Mouse (Mus musculus): Measurements from ENCODE around the gene Pla2g4d. TPM values are rescaled to one million over a fixed set of nuclear protein-coding genes. Genes with fewer than 3 reads are reported as not detected.
"Not testable (repeated sequence)": the region's sequence is repeated elsewhere in the genome, so short reads cannot be mapped to it uniquely, and the experiment has no call there.

The Pla2g4d gene
- polyA plus RNA-seq, 1 experiment from 2014 or later: 0.06 TPM

GRCm38 (mm10) chr2:120252644-120253043, 36.4 kb downstream of the Pla2g4d start:
- no peak overlapping the region for H3K4me3 ChIP-seq
- no peak overlapping the region for H3K27ac ChIP-seq (replicated peaks)
- H3K9me3 ChIP-seq: peaks cover 3% of the 10 kb centered on the region; the same call in 1 of the 2 replicates
- H3K4me2 ChIP-seq: no peak overlapping the region
- 93% methylated on average over 6 of the region's 6 CpGs for WGBS
- no peak overlapping the region for H3K9ac ChIP-seq
- no peaks in the 10 kb centered on the region for H3K4me1 ChIP-seq (replicated peaks)
- ATAC-seq (ENCODE audit: low read depth): no peak
- no peaks in the 10 kb centered on the region for H3K27me3 ChIP-seq
- no peaks in the 10 kb centered on the region for H3K36me3 ChIP-seq

GRCm38 (mm10) chr2:120245421-120246016, 43.5 kb downstream of the Pla2g4d start:
- H3K36me3 ChIP-seq: no peaks in the 10 kb centered on the region
- H3K4me1 ChIP-seq (replicated peaks): peaks cover 10% of the 10 kb centered on the region
- peak overlapping the region; percentile 68 for H3K9ac ChIP-seq
- peaks cover 19% of the 10 kb centered on the region for H3K27me3 ChIP-seq
- peak overlapping the region; percentile 69 for H3K4me2 ChIP-seq
- H3K9me3 ChIP-seq: no peaks in the 10 kb centered on the region
- H3K27ac ChIP-seq (replicated peaks): peak overlapping the region; percentile 68
- ATAC-seq (ENCODE audit: low read depth): peak; percentile 77; the same call in 1 of the 2 replicates
- WGBS: 18% methylated on average over 9 of the region's 9 CpGs
- H3K4me3 ChIP-seq: peak overlapping the region; percentile 47

DNA sequence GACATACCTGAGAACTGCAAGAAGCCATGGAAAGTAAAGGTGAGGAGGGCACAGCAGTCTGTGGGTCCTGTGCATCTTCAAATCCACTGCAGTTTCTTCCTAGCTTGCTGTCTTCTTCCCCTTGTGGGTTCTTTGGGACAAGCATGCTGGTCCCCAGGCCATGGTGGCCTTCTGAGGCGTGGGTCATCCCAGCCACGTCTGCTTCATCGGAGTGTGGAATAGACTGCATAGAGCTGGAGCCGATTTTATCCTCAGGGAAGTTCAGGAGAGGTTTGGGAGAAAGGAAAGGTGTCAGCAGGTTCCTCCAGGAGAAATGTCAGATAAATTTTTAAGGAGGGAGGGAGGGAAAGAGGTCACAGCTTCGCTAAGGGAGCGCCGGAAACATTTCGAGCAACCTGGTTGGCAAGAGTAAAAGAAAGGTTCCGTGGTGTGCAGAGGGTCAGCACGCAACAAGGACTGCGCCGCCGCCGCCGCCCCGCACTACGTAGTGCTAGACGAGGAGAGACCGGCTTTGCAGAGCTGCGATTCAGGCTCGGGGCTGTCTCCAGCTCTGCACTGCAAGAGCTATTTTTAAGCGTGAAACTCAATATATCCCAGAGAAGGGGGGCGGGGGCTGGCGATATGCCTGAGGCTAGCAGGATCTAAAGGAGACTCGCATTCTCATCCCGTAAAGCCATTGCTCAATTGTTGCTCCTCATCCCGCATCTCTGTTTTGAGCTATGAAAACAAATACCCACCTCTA, 44.1 kb downstream of the Pla2g4d start, which contains the start of gene Pla2g4e:
Pla2g4e (minus strand) TSS at position 657 of the 742 bp plus-strand sequence.
- peak within 1 kb of the TSS; percentile 68 for H3K9ac ChIP-seq
- peak within 1 kb of the TSS; percentile 69 for H3K4me2 ChIP-seq
- peak within 1 kb of the TSS; percentile 68 for H3K27ac ChIP-seq (replicated peaks)
- WGBS: 5% methylated on average over 27 of the region's 27 CpGs
- no peaks in the 10 kb centered on the region for H3K9me3 ChIP-seq
- ATAC-seq (ENCODE audit: low read depth): peak; percentile 89
- no peaks in the 10 kb centered on the region for H3K36me3 ChIP-seq
- peaks cover 19% of the 10 kb centered on the region for H3K27me3 ChIP-seq
- peak within 1 kb of the TSS; percentile 47 for H3K4me3 ChIP-seq
- H3K4me1 ChIP-seq (replicated peaks): peaks cover 10% of the 10 kb centered on the region

DNA sequence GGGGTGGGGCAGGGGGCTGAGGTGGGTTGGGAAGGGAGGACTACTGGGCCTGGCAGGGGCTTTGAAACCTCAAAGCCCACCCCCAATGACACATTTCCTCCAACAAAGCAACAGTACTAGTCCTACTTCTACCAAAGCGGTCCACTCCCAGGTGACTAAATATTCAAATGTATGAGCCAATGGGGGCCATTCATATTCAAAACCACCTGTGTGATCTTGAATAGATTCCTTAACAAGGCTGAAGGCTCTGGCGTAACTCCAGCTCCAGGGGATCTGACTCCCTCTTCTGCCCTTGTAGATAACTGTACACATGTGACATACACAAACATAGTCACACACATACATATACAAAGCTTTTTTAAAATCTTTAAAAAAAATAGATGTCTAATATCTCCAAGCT, 45.0 kb downstream of the Pla2g4d start:
- H3K9ac ChIP-seq: no peak overlapping the region
- H3K36me3 ChIP-seq: no peaks in the 10 kb centered on the region
- no peak overlapping the region for H3K27ac ChIP-seq (replicated peaks)
- ATAC-seq (ENCODE audit: low read depth): no peak
- H3K9me3 ChIP-seq: no peaks in the 10 kb centered on the region
- H3K4me1 ChIP-seq (replicated peaks): peaks cover 10% of the 10 kb centered on the region
- peaks cover 19% of the 10 kb centered on the region for H3K27me3 ChIP-seq
- peak overlapping the region; percentile 47; the same call in 1 of the 2 replicates for H3K4me3 ChIP-seq
- WGBS: 76% methylated on average over 2 of the region's 2 CpGs
- peak overlapping the region; percentile 69; the same call in 1 of the 2 replicates for H3K4me2 ChIP-seq

- Histone ChIP-seq H3K27ac (replicated peaks) (no peak overlapping the region), H3K4me1 (replicated peaks) (peaks cover 10% of the 10 kb centered on the region), H3K4me2 (peak overlapping the region; percentile 13; the same call in 1 of the 2 replicates), H3K27me3 (peaks cover 19% of the 10 kb centered on the region), H3K9me3 (no peaks in the 10 kb centered on the region), H3K4me3 (no peak overlapping the region), H3K9ac (no peak overlapping the region), H3K36me3 (no peaks in the 10 kb centered on the region)
- ATAC-seq (ENCODE audit: low read depth): no peak
- WGBS: 81% methylated on average over 5 of the region's 5 CpGs
Measured at GRCm38 (mm10) chr2:120242791-120243467, 46.1 kb downstream of the Pla2g4d start.

- not testable (repeated sequence) for H3K27ac ChIP-seq (replicated peaks); H3K9me3 ChIP-seq; ATAC-seq (ENCODE audit: low read depth); H3K27me3 ChIP-seq; H3K4me2 ChIP-seq; H3K4me1 ChIP-seq (replicated peaks); H3K36me3 ChIP-seq; H3K9ac ChIP-seq; H3K4me3 ChIP-seq
- WGBS: 83% methylated on average over 9 of the region's 9 CpGs
Measured at GRCm38 (mm10) chr2:120238733-120239132, 50.3 kb downstream of the Pla2g4d start.

- Histone ChIP-seq H3K9ac (no peak overlapping the region), H3K4me2 (no peak overlapping the region), H3K4me1 (replicated peaks) (no peaks in the 10 kb centered on the region), H3K27ac (replicated peaks) (no peak overlapping the region), H3K4me3 (no peak overlapping the region), H3K9me3 (no peaks in the 10 kb centered on the region), H3K36me3 (no peaks in the 10 kb centered on the region), H3K27me3 (0 out of 2 replicates have a peak, but pooled peaks cover 1% of the 10 kb centered on the region)
- ATAC-seq (ENCODE audit: low read depth): no peak
- 64% methylated on average over 5 of the region's 5 CpGs for WGBS
Measured at GRCm38 (mm10) chr2:120237784-120238183, 51.2 kb downstream of the Pla2g4d start.

GRCm38 (mm10) chr2:120235947-120236640, 52.9 kb downstream of the Pla2g4d start:
- Histone ChIP-seq H3K4me3 (no peak overlapping the region), H3K4me2 (no peak overlapping the region), H3K36me3 (no peaks in the 10 kb centered on the region), H3K4me1 (replicated peaks) (no peaks in the 10 kb centered on the region), H3K9ac (no peak overlapping the region), H3K27me3 (no peaks in the 10 kb centered on the region), H3K9me3 (no peaks in the 10 kb centered on the region), H3K27ac (replicated peaks) (no peak overlapping the region)
- ATAC-seq (ENCODE audit: low read depth): no peak
- 88% methylated on average over 3 of the region's 3 CpGs for WGBS

GRCm38 (mm10) chr2:120235381-120235780, 53.6 kb downstream of the Pla2g4d start:
- H3K27ac ChIP-seq (replicated peaks): no peak overlapping the region
- WGBS: 66% methylated on average over 3 of the region's 3 CpGs
- H3K27me3 ChIP-seq: no peaks in the 10 kb centered on the region
- ATAC-seq (ENCODE audit: low read depth): no peak
- H3K9ac ChIP-seq: no peak overlapping the region
- H3K4me1 ChIP-seq (replicated peaks): no peaks in the 10 kb centered on the region
- H3K9me3 ChIP-seq: no peaks in the 10 kb centered on the region
- no peak overlapping the region for H3K4me3 ChIP-seq
- no peak overlapping the region for H3K4me2 ChIP-seq
- H3K36me3 ChIP-seq: no peaks in the 10 kb centered on the region

- Histone ChIP-seq H3K9ac (no peak overlapping the region), H3K27me3 (no peaks in the 10 kb centered on the region), H3K4me1 (replicated peaks) (no peaks in the 10 kb centered on the region), H3K9me3 (no peaks in the 10 kb centered on the region), H3K4me2 (no peak overlapping the region), H3K36me3 (no peaks in the 10 kb centered on the region), H3K4me3 (no peak overlapping the region), H3K27ac (replicated peaks) (no peak overlapping the region)
- no peak for ATAC-seq (ENCODE audit: low read depth)
- 71% methylated on average over 3 of the region's 3 CpGs for WGBS
Measured at GRCm38 (mm10) chr2:120231642-120232041, 57.4 kb downstream of the Pla2g4d start.
